Mouse (Mus musculus) heart, adult 2 months (tissue): ENCODE measurements at regions not wholly inside any gene's neighbourhood (a gene's known extent, or its start where the extent isn't known, plus 50 kb on each side); places are given as distances from the start of the nearest gene placed in this dataset.

Source experiments
- CTCF ChIP-seq: fragments of 200-600 bp; IDR thresholded peaks from 2 replicates; pipeline ENCODE4 v1.8.1; 2022; ENCODE audit warnings: antibody characterized with exemption, mild to moderate bottlenecking, moderate library complexity
- EP300 ChIP-seq: fragments of 200-500 bp; IDR thresholded peaks from 2 replicates; pipeline ENCODE4 v1.6.1; 2011; ENCODE audit warnings: low read depth, low read length, control low read depth; ENCODE audit not compliant: insufficient read depth
- POLR2A ChIP-seq: fragments of 200-500 bp; IDR thresholded peaks from 2 replicates; pipeline ENCODE4 v1.6.1; 2011; ENCODE audit warnings: mild to moderate bottlenecking, low read depth, low read length, control low read depth; ENCODE audit not compliant: insufficient read depth

- TF ChIP-seq CTCF (no peak), POLR2A (no peak), EP300 (no peak)
Measured at GRCm38 (mm10) chr6:35804041-35804440, 264.4 kb upstream of the Mtpn start.
